Mouse (Mus musculus): ENCODE measurements around the gene Dlgap3.

The Dlgap3 gene

DNA sequence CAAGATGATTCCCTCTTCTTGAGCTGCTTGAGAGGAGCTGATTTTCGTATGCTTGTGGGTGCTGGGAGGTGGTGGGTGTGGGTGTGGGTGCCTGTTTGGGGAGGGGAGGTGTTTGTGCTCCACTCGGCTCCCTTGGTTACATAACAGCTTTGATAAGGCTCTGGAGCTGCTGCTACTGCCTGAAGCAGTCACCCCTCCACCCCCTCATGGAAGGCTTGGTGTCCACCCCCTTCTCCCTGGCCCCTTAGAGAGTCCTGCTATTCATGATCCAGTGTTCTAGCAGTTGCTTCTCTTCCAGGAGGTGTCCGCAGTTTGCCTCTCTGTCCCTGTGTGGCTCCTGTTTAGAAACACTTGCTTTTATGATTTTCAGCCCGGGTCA is 5.9 kb downstream of the Dlgap3 start:
- DNase-seq (ENCODE audit: low spot score) = no peak

DNA sequence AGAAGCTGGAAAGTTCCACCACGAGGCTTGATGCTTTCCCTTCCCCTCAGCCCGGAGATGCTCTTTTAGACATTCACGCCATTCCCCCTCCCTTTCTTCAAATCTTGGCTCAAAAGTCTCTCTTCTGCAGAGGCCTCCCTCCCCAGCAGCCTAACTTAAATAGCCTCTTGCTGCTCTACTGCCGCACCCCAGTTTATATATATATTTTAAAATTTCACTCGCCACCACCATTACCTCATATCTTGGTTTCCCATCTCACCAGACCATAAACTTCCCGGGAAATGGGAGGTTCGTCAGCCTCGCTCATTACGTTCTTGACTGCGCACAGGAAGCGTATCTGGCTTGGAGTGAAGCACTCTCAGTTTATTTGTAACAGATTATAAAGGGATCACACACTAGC is 9.0 kb downstream of the Dlgap3 start:
- DNase-seq (ENCODE audit: low spot score) = no peak

DNA sequence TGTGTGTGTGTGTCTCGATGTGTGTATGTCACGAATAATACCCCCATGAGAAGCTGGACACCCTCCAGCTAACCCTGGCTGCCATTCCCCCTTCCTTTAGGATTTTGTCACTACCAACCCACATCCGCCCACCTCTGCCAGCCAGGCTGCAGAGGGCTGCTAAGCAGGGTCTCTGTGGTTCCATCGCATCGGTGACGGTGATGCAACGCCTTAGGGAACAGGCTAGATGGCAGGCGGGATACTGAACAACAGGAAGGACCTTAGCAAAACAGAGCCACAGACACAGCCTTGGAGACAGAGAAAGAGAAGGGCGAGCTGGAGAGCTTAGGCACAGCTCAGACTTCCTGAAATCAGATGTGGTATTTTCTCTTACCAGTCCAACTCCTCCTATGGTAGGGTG is 9.7 kb downstream of the Dlgap3 start:
- DNase-seq (ENCODE audit: low spot score) = no peak

DNA sequence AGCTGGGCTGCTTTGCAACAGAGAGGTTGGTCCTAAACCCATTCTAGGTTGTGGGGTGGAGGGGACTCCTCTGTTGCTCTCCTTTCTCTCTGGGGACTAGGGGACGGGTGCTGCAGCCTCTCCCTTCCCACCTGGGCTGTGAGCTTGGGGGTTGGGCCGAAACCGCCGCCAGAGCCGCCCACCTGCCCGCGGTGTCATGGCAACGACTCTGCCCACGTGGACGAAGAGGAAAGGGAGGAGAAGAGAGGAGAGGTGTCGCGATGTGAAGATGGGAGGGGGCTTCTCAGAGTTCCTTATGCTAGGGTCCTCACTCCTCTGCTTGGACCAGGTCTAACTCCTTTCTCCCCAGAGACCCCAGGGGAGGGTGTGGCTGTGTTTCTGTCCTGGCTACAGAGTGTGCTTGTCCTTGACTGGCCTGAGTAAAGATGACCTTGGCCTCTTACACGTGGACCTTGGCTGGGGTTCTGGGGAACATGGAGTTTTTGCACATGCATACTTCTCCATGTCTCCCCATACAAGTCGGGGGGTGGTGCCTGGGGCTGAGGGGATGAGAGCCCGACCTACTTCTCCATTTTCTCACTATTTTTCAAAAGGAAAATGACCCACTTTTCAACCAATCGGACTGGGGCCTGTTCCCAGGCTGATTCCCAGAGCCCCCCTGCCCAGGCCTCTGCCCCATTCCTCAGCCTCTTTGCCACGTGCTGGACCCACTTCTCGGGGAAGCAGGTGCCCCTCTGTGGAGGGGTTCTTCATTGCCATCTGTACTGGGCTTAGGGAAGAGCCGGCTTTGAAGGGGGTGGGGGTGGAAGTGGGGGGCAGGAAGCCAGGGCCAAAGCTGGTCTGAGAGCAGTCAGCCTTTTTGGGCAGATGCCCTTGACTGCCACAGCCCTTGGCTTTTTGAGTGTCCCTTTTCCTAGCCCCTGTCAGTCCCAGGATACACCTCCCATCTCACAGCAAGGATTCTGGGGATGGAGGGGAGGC is 10.8 kb downstream of the Dlgap3 start:
- DNase-seq (ENCODE audit: low spot score) = no peak

DNA sequence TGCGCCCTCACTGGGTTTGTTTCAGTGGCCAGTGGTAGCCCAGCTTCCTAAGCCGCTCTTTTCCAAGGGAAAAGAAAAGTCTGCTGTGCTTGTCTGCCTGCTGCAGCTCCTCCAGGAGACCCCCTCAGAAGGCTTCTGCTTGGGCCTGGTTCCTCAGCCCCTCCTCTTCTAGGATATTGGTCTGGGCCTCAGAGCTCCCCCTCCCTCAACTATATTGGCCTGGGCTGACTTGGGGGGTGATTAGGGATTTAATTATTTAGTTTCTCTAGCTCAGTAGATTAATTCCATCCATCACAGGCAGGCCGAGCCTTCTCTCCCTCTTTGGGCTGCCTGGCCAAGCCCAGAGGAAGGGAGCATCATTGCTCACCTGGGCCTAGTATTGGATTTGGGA is 11.4 kb downstream of the Dlgap3 start:
- DNase-seq (ENCODE audit: low spot score) = no peak

DNA sequence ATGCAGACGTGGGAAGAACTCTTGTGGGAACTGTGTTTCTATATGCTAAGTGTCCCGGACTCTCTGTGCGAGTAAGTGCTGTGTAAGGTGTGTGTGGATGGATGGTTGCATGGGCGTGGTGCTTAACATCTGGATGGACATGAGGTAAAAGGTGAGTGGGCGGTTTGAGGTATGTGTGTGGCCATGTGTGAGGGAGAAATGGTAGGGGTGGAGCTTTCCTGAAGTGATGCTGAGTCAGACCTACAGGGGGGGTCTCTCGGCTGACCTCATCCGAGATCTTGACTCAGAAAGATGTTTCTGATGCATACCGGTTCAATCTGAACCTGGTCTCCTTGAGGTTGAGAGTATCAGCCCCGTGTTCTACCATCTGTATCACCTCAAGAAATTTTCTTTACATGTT is 12.0 kb downstream of the Dlgap3 start:
- DNase-seq (ENCODE audit: low spot score) = no peak

DNA sequence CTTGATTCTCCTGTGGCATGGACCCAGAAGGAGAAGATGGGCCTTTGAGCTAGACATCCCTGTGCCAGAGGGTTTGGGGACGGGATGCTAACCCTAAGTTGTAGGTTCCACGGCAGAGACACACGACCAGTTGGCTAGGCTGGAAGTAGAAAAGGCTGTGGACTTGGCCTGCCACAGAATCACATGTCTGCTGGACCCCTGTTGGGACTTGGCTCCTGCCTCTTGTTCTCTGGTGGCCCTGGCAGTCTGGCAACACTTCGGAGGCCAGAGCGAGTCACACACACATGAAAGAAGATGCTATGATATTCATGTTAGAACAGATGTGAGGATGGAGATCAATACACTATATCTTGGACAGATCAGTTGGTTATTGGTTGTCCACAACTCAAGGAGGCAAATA is 14.9 kb downstream of the Dlgap3 start:
- no peak for DNase-seq (ENCODE audit: low spot score)

DNA sequence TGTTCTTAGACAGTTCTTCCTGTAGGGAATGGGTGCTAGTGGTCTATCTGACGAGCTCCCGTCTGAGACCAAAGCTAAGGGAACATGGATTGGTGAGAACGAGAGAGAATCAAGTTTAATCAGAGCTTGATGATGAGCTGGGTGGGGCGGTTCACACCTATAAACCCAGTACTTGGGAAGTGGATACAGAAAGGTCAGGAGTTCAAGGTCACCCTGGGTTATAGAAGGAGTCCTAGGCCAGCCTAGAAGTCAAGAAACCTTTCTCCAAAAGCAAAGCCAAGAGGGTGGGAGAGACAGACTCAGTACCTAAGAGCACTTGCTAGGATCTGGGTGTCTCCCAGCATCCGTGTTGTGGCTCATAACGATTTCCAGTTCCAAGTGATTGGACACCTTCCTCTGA is 21.9 kb downstream of the Dlgap3 start:
- DNase-seq (ENCODE audit: low spot score) = no peak

DNA sequence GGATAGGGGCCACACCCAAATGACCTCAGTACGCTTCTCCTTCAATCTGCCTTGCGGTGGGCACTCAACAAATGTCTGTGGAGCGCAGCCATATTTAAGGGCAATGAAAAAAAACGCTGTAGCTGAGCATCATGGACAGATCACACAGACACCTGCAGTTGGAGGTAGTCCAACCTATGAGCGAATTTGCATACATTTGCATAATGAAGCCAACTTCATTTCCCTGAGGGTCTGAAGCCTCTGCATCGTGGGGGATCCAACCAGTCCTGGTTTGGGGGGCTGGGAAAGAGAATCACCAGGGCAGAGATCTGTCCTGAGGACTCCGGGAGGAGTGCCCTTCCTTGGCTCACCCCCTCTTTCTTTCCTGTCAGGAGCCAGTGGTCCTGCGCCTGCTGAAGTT is 23.7 kb downstream of the Dlgap3 start:
- DNase-seq (ENCODE audit: low spot score) = no peak

DNA sequence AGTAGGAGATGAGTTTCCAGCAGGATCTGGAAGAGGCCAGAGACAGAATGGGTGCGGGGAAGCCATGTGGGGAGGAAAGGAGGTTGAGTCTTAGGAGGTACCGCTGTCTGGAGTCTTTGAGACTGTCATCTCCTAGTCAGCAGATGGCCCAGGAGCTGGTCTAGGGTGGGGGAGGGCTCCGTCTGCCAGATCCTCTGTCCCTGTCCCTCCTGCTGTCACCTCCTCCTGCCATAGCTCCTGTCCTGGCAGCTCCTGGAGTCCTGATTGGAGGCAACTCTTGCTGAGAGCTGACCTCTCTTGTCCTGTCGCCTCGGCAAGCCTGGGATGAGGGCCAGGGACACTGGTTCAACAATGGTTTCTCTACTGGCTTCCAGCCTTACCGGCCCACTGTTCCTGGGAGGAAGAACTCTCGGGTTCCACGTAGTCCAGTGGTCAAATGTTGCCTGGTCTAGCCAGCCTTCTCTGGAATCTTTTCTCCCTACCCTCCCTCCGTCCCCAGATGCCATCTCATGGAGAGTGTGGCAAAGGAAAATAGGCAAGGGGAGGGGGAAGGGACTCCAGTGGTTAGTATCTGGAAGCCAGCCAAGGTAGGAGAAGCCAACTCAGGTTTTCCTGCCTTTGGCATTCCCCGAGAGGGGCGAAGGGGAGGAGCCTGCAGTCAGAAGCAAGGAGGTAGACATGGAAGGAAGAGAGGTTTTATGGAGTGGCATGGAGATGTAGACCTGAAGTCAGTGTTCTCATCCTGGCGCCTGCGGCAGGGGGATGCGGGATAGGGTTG is 24.6 kb downstream of the Dlgap3 start:
- no peak for DNase-seq (ENCODE audit: low spot score)

DNA sequence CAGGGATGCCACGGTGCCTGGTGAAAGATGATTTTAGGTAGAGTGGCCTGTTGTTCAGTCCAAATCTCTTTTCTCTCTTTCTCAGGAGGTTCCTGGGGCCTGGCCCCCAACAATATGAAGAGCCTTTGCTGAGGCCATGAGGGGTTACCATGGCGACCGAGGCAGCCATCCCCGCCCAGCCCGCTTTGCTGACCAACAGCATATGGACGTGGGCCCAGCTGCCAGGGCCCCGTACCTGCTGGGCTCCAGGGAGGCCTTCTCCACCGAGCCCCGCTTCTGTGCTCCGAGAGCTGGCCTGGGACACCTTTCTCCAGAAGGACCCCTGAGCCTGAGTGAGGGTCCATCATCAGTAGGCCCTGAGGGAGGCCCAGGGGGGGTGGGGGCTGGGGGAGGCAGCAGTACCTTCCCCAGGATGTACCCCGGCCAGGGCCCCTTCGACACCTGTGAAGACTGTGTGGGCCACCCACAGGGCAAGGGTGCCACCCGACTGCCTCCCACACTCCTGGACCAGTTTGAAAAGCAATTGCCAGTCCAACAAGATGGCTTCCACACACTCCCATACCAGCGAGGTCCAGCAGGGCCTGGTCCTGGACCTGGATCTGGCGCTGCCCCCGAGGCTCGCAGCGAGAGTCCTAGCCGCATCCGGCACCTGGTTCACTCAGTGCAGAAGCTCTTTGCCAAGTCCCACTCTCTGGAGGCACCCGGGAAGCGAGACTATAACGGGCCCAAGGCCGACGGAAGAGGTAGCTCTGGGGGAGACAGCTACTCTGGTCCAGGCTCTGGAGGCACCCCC is 25.7 kb downstream of the Dlgap3 start:
- no peak for DNase-seq (ENCODE audit: low spot score)

DNA sequence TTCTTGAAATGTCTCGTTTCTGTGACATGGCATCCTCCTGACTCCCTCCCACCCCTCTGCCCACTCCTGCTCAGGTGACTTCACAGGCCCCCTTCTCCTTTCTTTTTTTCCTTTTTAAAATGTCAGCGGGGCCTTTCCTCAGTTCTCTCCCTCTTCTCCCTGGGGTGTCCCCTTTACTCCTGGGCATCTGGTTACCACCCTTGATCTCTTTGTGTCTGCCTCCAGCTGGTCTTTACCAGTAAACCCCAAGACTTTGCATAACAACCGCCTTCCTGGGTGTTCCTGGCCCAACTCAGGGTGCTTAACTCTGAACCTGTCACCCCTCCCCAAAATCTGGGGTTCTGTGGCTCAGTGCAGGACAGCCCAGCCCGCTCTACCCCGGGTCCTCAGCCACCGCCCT is 29.6 kb downstream of the Dlgap3 start:
- DNase-seq (ENCODE audit: low spot score) = no peak

DNA sequence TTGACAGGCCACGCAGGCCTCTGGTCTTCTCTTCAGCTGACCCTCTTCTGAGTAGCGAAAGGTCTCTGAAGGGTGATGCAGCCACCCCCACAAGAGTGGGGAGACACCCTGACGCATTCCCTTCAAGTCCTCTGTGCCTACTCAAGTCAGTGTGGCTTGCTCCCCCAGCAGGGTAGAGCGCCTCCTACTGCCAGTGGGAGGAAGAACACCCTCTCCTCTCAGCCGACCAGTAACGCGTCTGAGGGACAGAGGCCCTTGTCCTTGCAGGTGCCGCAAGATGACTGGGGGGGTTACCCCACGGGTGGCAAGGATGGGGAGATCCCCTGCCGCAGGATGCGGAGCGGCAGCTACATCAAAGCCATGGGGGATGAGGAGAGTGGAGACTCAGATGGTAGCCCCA is 30.4 kb downstream of the Dlgap3 start:
- no peak for DNase-seq (ENCODE audit: low spot score)

DNA sequence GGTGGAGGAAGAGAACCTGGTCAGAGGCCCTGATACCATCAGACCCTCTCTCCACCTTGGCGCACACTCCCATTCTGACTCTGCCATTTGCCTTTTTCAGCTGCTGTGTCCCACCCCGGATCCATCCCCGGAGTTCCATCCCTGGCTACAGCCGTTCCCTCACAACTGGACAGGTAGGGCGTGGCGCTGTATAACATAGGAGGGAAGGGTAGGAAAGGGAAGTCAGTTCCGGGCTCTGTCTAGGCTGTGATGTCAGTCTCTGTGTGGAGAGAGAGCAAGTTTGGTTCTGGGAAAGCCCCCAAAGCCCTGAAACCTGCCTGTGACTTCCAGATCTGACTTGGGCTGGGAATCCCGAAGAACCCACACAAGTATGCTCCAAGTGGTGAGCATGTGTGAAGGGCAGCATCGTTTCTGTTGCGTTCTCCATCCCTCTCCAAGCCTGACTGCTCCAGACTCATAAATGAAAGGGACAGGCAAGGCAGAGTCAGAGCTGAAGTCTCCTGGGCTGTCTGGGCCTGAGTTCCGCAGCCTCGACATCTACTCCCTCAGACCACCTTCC is 31.2 kb downstream of the Dlgap3 start:
- no peak for DNase-seq (ENCODE audit: low spot score)

DNA sequence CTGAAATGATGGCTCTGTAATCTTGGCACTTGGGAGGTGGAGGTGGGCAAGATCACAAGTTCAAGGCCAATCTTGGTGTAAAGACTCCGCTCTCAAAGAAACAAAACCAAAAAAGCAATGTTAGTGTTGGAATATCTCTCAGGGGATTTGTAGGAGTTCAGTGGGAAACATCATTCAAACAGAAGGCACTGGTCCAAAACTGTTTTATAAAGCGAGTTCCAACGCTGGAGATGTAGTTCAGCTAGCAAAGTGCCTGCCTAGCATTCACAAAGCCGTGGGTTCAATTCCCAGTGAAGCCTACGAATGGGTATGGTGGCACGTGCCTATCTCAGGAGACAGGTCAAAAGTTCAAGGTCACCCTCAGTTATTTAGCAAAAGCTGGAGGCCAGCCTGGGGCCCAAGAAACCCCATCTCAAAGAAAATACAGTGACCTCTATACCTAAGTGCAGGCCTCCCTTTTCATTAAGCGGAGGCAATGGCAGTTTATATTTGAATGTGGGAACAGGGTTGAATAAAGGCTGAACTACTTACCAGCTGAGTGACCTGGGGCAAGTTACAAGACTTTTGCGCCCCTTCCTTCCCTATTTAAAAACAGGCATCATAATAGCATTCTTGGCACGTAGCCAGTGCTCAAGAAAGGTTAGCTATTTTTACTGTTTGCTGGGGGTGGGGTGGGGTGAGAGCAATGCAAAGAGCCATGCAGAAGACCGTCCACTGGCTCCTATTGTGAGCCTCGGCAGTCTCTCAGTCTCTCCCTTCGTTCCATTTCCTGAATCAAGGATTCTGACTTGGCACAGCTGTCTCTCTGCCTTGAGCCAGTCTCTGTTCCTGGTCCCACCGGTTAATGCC is 32.0 kb downstream of the Dlgap3 start:
- DNase-seq (ENCODE audit: low spot score) = no peak

DNA sequence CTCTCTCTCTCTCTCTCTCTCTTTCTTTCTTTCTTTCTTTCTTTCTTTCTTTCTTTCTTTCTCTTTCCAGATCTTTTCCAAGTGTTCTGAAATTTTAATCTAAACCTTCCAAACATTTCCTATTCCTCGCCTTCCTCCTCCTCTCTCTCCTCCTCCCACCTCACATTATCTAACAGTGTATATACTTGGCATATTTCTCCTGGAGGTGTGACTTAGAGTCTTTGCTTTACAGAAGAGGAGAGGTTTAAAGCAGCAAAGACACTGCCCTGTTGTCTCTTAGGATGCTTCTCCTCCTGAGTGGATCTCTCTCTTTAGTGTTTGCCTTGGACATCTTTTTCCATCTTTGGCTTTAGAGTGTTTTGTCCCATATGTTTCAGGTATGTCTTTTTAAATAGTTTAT is 34.1 kb downstream of the Dlgap3 start:
- no peak for DNase-seq (ENCODE audit: low spot score)

DNA sequence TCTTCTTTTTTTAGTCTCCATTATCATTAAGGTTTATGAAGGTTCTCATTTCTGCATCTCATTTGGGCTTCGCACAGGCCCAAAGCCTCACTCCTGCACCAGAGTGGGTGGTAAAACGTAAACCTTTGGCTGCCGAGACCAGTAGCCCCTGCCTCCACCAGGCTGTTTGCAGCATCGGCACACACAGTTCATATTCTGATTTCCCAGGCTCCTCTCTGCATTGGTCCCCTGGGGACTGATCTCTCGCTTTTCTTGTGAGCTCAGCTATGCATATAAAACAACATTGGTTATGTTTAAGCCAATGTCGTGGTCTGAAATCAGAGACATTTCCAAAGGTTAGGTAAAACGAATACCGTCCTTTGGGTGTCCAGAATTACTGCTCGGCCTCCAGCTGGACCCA is 42.3 kb downstream of the Dlgap3 start:
- DNase-seq (ENCODE audit: low spot score) = no peak

DNA sequence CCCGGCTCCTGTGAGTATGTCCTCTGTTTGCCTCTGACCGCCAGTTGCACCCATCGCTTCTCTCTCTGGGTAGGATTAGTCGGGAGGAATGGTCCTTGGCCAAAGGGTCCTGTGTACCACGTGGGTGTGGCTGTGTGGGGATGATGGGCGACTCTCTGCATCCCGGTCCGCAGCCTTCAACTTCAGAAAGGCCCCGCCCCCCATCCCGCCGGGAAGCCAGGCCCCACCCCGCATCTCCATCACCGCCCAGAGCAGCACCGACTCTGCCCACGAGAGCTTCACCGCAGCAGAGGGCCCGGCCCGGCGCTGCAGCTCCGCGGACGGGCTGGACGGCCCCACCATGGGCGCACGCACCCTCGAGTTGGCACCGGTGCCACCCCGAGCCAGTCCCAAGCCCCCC is 45.5 kb downstream of the Dlgap3 start:
- DNase-seq (ENCODE audit: low spot score) = no peak

DNA sequence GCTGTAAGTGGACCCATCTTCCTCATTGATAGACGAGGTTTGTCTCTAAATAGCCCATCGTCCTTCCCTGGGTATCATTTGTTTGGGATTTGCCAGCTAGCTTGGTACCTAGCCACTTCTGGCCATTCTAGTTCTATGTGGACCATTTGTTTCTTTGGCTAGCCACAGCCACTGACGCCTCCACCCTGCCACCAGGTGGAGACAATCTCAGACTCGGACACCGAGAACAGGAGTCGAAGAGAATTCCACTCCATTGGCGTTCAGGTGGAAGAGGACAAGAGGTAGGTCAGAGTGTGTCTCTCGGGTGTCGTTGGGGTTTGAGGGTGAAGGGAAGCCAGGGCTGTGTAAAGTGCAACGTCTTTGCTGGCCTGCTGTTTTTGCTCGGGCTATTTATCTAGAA is 46.1 kb downstream of the Dlgap3 start:
- no peak for DNase-seq (ENCODE audit: low spot score)

DNA sequence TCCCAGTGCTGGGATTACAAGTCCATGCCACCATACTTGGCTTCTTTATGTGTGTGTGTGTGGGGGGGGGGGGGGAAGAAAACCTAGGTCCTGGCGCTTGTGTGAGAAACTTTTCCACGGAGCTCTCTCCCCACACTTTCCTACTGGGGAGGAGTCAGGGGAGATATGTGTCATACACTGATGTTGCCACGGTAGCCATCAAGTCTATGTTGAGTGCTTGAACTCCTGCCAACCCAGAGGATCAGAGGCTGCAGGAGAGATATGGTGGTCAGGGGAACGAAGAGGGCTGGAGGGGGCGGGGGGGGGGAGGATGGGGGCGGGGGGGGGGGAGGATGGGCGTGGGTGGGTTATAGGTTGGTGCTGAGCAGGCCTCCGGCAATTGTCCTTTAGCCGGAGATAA is 46.8 kb downstream of the Dlgap3 start:
- no peak for DNase-seq (ENCODE audit: low spot score)

DNA sequence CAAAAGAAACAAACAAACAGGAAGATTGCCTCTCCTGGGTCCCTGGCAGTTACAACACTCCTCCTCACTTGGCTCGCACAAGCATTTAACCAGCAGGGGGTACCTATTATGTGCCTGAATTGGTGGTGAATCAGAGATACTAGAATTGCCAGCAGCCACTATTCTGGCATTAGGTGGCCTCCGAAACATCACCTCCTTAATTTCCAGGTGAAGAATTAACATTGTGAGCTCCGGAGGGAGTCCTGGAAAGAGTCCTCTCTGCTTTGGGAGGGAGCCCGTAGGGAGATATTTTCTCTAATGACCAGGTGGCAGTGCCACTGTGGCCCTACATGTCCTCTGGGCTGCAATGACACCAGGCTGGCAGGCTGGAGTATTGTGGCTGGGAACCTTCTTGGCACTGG is 47.2 kb downstream of the Dlgap3 start:
- DNase-seq (ENCODE audit: low spot score) = no peak

Measured in urinary bladder, postnatal 14 days (tissue).